Mouse (Mus musculus): Measurements from ENCODE around the gene Gm20388. TPM values are rescaled to one million over a fixed set of nuclear protein-coding genes. Genes with fewer than 3 reads are reported as not detected.
A peak's percentile ranks its signal among the peaks of the same experiment; 100 is the strongest.

The Gm20388 gene
- polyA plus RNA-seq, 1 experiment from 2014 or later: not detected

DNA sequence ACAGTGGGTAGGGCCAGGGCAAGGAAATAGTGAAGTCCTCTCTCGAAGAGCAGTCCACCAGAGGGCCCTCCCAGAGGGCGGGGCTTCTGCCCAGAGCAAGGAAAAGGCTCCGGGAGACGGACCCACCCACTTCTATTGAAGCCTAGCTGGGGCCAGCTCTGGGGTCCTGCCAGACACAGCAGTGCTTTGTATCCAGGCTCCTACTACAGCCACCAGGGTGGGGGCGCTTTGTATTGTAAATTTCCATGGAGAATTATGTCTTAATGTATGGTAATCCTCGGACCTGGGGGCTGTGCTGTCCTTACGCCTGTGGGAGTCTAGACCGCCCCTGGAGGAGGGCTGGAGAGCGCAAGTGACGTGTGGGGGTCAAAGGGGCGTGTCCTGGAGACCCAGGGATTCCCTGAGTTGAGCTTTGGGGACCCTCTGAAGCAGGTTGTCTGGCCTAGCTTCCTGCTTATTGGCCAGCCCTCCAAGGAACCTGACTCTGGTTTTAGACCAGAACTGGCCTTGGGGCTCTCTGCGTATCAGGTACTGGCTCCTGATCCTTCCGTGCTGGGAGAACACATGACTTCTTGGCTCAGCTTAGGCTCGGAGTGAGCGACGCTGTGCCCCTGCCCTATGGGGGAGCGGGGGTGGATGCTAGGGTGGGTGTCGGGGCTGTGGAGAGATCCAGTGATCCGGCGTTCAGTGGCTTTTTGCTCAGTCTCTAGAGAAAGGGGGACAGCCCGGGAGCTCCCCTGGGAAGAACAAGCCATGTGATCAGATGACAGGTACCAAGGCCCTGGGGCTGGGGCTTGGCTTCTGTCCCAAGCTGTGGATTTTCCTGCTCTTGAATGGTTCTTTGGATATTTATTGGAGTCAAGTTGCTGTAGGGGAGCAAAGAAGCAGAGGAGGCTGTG lies 598.7 kb downstream of the Gm20388 start:
- Histone ChIP-seq H3K27me3 (no peaks in the 10 kb centered on the region), H3K9ac (replicated peaks) (peak overlapping the region; percentile 12; the same call in 1 of the 2 replicates), H3K4me2 (replicated peaks) (peak overlapping the region; percentile 28), H3K4me1 (peaks cover 99% of the 10 kb centered on the region), H3K9me3 (no peaks in the 10 kb centered on the region), H3K36me3 (no peaks in the 10 kb centered on the region), H3K27ac (replicated peaks) (peak overlapping the region; percentile 43), H3K4me3 (no peak overlapping the region)
- WGBS: 3% methylated on average over 21 of the region's 21 CpGs
- ATAC-seq (replicated peaks): peak; percentile 47

DNA sequence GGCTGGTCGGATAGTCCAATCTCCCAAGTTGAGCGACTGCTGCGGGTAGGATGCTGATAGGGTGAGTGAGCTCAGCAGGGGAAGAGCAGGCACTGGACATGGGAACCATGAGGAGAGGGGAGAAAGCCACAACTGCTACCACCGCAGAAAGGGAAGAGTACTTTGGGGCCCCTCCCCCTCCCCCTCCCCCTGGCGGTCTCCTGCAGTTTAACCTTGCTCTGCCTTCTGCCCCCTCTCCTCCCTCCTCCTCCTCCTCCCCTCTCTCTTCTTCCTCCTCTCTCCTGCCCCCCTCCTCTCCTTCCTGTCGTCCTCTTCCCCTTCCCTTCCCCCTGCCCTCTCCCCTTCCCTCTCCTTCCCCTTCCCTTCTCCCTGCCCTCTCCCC lies 599.4 kb downstream of the Gm20388 start:
- H3K36me3 ChIP-seq: no peaks in the 10 kb centered on the region
- no peak overlapping the region for H3K4me3 ChIP-seq
- H3K27ac ChIP-seq (replicated peaks): peak overlapping the region; percentile 43
- H3K9ac ChIP-seq (replicated peaks): no peak overlapping the region
- ATAC-seq (replicated peaks): no peak
- 5% methylated on average over 6 of the region's 6 CpGs for WGBS
- H3K4me1 ChIP-seq: peaks cover 99% of the 10 kb centered on the region
- H3K4me2 ChIP-seq (replicated peaks): peak overlapping the region; percentile 28
- no peaks in the 10 kb centered on the region for H3K27me3 ChIP-seq
- H3K9me3 ChIP-seq: no peaks in the 10 kb centered on the region

DNA sequence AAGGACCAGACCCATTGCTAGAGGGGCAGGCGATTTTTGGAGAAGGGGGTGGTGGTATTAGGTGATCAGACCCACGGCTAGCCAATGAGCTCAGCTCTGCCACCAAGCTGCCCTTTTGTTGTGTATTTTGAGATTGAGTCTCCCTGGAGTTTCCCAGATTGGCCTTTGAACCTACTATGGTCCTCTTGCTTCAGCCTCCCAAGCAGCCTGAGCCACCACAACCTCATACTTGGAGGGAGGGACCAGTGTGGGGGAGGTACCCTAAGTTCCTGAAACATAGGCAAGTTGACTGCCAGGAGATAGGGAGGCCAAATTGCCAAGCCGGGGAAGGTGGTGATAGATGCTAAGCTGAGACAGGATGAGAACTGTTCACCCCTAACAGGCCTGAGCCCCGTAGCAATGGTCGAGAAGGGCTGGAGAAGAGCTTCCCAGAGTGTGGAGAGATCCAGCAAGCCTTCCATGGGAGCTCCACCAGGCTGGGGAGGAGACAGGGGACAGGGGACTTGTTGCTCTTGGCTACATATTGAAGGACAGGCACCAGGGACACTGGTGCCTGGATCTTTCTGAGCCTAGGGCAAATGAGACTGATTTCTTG lies 600.3 kb downstream of the Gm20388 start:
- Histone ChIP-seq H3K27me3 (no peaks in the 10 kb centered on the region), H3K27ac (replicated peaks) (peak overlapping the region; percentile 91), H3K9ac (replicated peaks) (peak overlapping the region; percentile 4; the same call in 1 of the 2 replicates), H3K4me2 (replicated peaks) (0 out of 2 replicates have a peak overlapping the region, but pooled peaks have one; percentile 11), H3K4me3 (no peak overlapping the region), H3K4me1 (peaks cover 99% of the 10 kb centered on the region), H3K36me3 (no peaks in the 10 kb centered on the region), H3K9me3 (no peaks in the 10 kb centered on the region)
- no peak for ATAC-seq (replicated peaks)
- WGBS: 37% methylated on average over 5 of the region's 5 CpGs

DNA sequence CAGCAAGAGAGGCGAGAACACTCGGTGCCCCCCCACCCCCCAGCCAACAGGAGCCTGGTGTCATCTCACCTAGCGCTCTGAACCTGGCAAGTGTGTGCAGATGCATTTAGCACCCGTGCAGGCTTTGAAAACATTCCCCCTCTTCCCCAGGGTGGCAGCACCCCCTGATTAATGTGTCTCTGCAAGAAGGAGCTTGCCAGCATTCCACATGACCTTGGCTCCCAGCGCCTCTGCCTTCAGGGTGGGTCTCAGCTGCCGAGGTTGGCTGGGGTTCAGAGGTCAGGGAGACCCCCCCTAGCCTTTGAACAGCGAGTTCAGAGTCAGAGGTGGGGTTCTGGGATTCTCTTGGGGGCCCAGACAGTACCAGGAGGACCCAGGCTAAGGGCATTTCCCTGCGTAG lies 601.1 kb downstream of the Gm20388 start:
- Histone ChIP-seq H3K9me3 (no peaks in the 10 kb centered on the region), H3K27me3 (no peaks in the 10 kb centered on the region), H3K36me3 (no peaks in the 10 kb centered on the region), H3K27ac (replicated peaks) (peak overlapping the region; percentile 91), H3K4me1 (peaks cover 99% of the 10 kb centered on the region), H3K9ac (replicated peaks) (no peak overlapping the region), H3K4me2 (replicated peaks) (peak overlapping the region; percentile 11; the same call in 1 of the 2 replicates), H3K4me3 (no peak overlapping the region)
- no peak for ATAC-seq (replicated peaks)
- 26% methylated on average over 8 of the region's 8 CpGs for WGBS

DNA sequence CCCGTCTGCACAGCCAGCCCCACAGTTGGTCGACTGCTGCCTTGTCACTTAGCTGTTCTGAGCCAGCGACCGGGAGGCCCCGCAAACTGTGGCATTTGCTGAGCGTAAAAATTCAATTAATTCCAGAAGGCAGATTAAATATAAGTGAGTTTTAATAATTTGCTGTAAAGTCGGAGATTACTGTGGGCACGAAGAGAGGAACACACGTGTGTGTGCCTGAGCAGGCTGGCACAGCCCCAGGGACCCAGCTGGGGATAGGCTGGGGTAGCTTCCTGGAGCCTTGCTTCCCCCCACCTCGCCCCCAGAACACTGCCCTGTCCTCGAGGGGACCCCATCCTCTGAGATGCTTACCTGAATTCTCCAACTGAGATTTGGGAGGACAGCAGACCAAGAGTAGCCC lies 601.7 kb downstream of the Gm20388 start:
- H3K9ac ChIP-seq (replicated peaks): no peak overlapping the region
- WGBS: 20% methylated on average over 11 of the region's 11 CpGs

DNA sequence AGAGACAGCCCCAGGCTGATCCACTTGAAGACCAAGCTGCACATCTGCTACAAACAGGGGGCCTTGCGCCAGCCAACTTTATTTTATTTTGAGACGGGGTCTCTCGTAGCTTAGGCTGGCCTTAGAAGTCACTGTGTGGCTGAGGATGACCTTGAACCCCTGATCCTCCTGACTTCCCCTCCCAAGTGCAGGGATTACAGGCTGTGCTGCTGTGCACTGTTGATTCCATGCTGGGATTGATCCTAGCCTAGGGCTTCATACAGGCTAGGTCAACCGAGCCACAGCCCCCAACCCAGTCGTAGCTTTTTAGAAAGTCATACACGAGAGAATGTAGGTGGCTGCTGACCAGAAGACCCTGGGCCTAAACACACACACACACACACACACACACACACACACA lies 602.5 kb downstream of the Gm20388 start:
- no peaks in the 10 kb centered on the region for H3K27me3 ChIP-seq
- no peaks in the 10 kb centered on the region for H3K36me3 ChIP-seq
- H3K27ac ChIP-seq (replicated peaks): peak overlapping the region; percentile 91
- H3K9ac ChIP-seq (replicated peaks): 0 out of 2 replicates have a peak overlapping the region, but pooled peaks have one; percentile 14
- H3K9me3 ChIP-seq: no peaks in the 10 kb centered on the region
- H3K4me3 ChIP-seq: no peak overlapping the region
- H3K4me1 ChIP-seq: peaks cover 100% of the 10 kb centered on the region
- H3K4me2 ChIP-seq (replicated peaks): peak overlapping the region; percentile 25
- 33% methylated on average over 6 of the region's 6 CpGs for WGBS
- no peak for ATAC-seq (replicated peaks)

More for the DNA sequence above, 601.7 kb downstream of the Gm20388 start:
- no peak overlapping the region for H3K4me3 ChIP-seq
- H3K9me3 ChIP-seq: no peaks in the 10 kb centered on the region
- H3K36me3 ChIP-seq: no peaks in the 10 kb centered on the region
- no peak overlapping the region for H3K4me2 ChIP-seq (replicated peaks)
- H3K27ac ChIP-seq (replicated peaks): peak overlapping the region; percentile 91
- H3K27me3 ChIP-seq: no peaks in the 10 kb centered on the region
- peaks cover 100% of the 10 kb centered on the region for H3K4me1 ChIP-seq
- ATAC-seq (replicated peaks): no peak

DNA sequence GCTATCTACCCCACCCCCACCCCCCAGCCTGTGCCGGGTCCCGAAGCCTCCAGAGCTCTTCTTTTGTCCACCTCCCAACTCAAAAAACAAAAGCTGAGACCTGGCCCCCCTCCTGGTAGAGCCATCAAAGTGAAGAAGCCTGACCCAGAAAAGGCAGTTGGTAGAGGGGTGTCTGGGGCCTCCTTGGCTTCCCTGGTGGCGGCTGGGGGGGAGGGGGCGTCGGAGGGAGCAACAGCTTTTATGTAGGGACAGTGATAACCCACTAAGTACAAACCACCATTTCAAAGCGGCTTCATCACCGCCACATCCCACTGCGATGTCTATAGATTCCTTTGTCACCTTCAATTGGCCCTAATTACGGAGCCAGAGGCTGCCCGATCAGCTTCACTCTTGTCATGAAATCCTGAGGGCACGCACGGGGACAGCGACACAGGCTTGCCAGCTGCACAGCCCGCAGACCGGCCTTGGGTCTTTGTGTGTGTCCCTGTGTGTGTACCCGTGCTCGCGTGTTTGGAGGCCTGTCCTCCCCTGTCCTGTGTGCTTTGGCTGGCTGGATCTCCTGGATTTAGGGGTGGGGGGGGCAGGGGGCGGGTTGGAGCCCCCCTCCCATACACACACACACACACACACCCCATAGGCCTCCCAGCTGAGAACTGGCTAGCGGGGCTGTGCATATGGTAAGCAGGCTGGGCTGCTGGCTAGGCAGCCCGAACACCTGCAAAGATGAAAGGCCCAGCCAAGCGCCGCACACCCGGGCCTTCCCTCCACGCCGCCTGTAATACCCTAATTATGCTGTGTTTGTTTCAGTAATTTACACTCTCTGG lies 603.2 kb downstream of the Gm20388 start:
- ATAC-seq (replicated peaks): peak; percentile 73
- Histone ChIP-seq H3K9ac (replicated peaks) (peak overlapping the region; percentile 14), H3K4me2 (replicated peaks) (peak overlapping the region; percentile 25), H3K27ac (replicated peaks) (peak overlapping the region; percentile 91), H3K4me3 (no peak overlapping the region), H3K27me3 (no peaks in the 10 kb centered on the region), H3K36me3 (no peaks in the 10 kb centered on the region), H3K4me1 (peaks cover 100% of the 10 kb centered on the region), H3K9me3 (no peaks in the 10 kb centered on the region)
- 5% methylated on average over 26 of the region's 26 CpGs for WGBS

DNA sequence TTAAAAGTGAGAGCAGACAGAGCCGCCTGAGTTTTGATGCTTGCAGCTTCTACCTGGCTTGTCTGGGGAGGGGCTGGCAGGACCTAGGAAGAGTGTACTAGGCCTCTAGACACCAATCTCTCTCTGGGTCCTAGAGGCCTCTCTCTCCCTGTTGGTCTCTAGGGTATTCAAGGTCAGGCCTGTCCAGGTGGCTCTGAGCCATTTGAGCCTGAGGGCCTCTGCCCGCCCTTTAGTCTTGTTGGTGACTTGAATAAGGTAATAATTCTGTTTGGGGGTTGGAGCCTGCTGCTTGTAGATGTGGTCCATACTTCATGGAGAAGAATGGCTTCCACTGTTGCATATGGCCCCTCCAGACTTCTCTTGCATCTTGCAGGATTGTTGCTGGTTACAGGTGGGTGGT lies 604.6 kb downstream of the Gm20388 start:
- peaks cover 100% of the 10 kb centered on the region for H3K4me1 ChIP-seq
- H3K9me3 ChIP-seq: no peaks in the 10 kb centered on the region
- H3K27ac ChIP-seq (replicated peaks): peak overlapping the region; percentile 91
- no peaks in the 10 kb centered on the region for H3K27me3 ChIP-seq
- H3K9ac ChIP-seq (replicated peaks): no peak overlapping the region
- H3K4me2 ChIP-seq (replicated peaks): no peak overlapping the region
- no peak overlapping the region for H3K4me3 ChIP-seq
- 89% methylated on average over 2 of the region's 2 CpGs for WGBS
- H3K36me3 ChIP-seq: no peaks in the 10 kb centered on the region
- ATAC-seq (replicated peaks): no peak

DNA sequence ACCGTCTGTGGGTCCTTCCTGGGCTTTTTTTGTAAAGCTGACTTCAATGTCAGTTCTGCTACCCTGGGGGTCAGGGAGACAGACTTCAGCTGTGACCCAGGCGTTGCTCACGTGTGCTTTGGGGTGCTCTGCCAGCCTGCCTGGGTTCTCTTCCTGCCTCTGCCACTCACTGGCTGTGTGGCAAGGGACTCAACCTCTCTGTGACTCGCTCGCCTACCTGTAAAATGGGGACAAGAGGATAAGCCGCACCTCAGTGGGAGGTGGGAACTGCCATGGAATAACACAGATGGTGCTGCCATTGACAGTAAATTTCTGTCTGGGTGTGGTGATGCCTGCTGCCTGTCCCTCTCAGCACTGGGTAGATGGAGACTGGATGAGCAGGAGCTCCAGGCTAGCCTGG lies 605.0 kb downstream of the Gm20388 start:
- Histone ChIP-seq H3K36me3 (no peaks in the 10 kb centered on the region), H3K27me3 (no peaks in the 10 kb centered on the region), H3K4me3 (no peak overlapping the region), H3K27ac (replicated peaks) (peak overlapping the region; percentile 91), H3K4me1 (peaks cover 100% of the 10 kb centered on the region), H3K9me3 (no peaks in the 10 kb centered on the region), H3K4me2 (replicated peaks) (no peak overlapping the region), H3K9ac (replicated peaks) (no peak overlapping the region)
- 77% methylated on average over 6 of the region's 6 CpGs for WGBS
- no peak for ATAC-seq (replicated peaks)

DNA sequence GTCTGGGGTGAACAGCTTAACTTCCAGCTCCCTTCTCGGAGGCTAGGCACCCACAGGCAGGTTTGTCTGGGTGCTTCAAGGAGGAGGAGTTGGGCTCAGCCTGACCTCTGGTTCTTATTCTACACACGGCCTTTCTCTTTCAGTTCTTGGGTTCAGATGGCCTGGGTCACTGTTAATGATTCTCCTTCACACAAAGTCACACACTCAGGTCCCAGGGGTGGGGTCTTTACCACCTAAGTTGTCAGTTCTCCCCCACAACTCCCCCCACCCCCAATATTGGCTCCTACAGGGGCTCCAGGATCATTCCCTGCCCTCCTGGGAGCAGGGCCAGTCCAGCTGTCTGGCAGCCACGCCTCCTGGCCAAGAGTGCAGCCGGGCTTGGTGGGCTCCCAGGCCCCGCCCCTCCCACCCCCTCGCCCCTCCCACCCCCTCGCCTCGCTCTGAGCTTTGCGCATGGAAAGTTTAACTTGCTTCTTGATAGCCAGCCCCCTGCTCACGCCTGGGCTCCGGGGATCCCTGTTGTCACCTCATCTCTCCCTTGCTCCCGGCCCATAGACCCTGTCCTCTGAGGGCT lies 605.6 kb downstream of the Gm20388 start:
- H3K9me3 ChIP-seq: no peaks in the 10 kb centered on the region
- H3K9ac ChIP-seq (replicated peaks): no peak overlapping the region
- H3K4me1 ChIP-seq: peaks cover 100% of the 10 kb centered on the region
- no peak for ATAC-seq (replicated peaks)
- H3K4me2 ChIP-seq (replicated peaks): 0 out of 2 replicates have a peak overlapping the region, but pooled peaks have one; percentile 0
- H3K27ac ChIP-seq (replicated peaks): peak overlapping the region; percentile 91
- H3K36me3 ChIP-seq: no peaks in the 10 kb centered on the region
- no peak overlapping the region for H3K4me3 ChIP-seq
- H3K27me3 ChIP-seq: no peaks in the 10 kb centered on the region
- WGBS: 8% methylated on average over 12 of the region's 12 CpGs

DNA sequence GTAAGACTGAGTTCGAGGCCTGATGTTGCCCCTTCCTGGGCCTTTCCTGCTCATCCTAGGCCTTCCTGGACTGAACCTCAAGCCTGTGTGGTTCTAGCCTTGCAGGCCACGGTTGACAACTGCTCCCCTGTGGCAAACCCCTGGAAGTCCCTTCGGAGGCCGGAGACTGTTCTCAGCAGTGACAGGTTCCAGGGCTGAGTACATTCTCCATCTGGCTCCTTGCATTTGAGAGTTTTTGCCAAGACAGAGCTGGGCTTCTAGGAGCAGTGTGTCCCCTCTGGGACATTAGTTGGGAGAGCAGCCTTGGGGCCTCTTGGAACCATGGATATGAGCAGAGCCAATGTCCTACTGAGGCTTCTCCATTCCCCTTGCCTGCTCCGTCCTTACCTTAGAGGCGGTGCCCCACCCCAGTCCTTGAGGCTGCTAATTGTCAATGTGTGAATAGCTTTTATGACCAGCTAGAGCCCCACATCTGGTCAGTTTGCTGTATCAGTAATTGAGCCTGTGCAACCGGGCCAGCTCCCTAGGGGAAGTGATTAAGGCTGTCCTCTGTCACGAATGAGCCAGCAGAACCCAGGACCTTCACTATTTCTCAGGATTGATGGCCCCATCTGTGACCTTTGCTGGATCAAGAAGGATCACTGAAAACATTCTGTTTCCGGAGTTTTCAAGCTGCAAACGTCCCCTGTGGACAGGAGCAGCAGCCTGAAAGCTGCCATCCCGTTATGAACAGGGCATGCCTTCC lies 607.2 kb downstream of the Gm20388 start:
- Histone ChIP-seq H3K4me3 (no peak overlapping the region), H3K4me1 (peaks cover 99% of the 10 kb centered on the region), H3K4me2 (replicated peaks) (no peak overlapping the region), H3K27me3 (no peaks in the 10 kb centered on the region), H3K36me3 (no peaks in the 10 kb centered on the region), H3K9me3 (no peaks in the 10 kb centered on the region), H3K9ac (replicated peaks) (0 out of 2 replicates have a peak overlapping the region, but pooled peaks have one; percentile 3), H3K27ac (replicated peaks) (peak overlapping the region; percentile 22)
- WGBS: 39% methylated on average over 11 of the region's 11 CpGs
- ATAC-seq (replicated peaks): no peak

Measured in forebrain, embryonic 15.5 days (tissue).